Comparison of ENCODE assay signal across 23 mouse cellular contexts in genomic region chr3:107276626-107277025, GRCm38 (mm10). TPM values are rescaled to one million over a fixed set of nuclear protein-coding genes. Genes with fewer than 3 reads are reported as not detected.
"Had no signal": no experiment of that assay in that cellular context is flagged by ENCODE, and none has a peak within 500 bp of the region (broad histone marks: within the 10 kb centered on the region; RNA-seq: fewer than 3 reads in every experiment).

No protein-coding gene starts in this region.

- H3K9me3 ChIP-seq: neural tube, embryonic 13.5 days; neural tube, embryonic 15.5 days; stomach, embryonic 15.5 days had no signal

- H3K4me1 ChIP-seq: stomach, embryonic 15.5 days had no signal

- H3K4me3 ChIP-seq: neural tube, embryonic 13.5 days; neural tube, embryonic 15.5 days; stomach, embryonic 15.5 days had no signal

- DNase-seq: retina, postnatal 1 day; right cerebral cortex, adult 18-20 months; right cerebral cortex, postnatal 14 days; right cerebral cortex, postnatal 25 days; right cerebral cortex, postnatal 4 days; spleen, adult 18-20 months; thymus, adult 18-20 months; thymus, adult 2 months; thymus, postnatal 14 days; thymus, postnatal 25 days; thymus, postnatal 36 days; thymus, postnatal 4 days had no signal

- H3K4me2 ChIP-seq: neural tube, embryonic 13.5 days; neural tube, embryonic 15.5 days; stomach, embryonic 15.5 days had no signal

- H3K27me3 ChIP-seq: stomach, embryonic 15.5 days had no signal

- H3K36me3 ChIP-seq: neural tube, embryonic 15.5 days; stomach, embryonic 15.5 days had no signal

- H3K27ac ChIP-seq: neural tube, embryonic 13.5 days; neural tube, embryonic 15.5 days; stomach, embryonic 15.5 days; stomach, postnatal 0 days had no signal

- H3K9ac ChIP-seq: neural tube, embryonic 13.5 days; neural tube, embryonic 15.5 days; stomach, embryonic 15.5 days had no signal

RNA-seq across cellular contexts. Expression of gene Slc16a4, which starts 14.4 kb away (rescaled TPM):
- total RNA-seq: neutrophil, adult 5-6 weeks had no signal
- polyA plus RNA-seq: small intestine, adult 2 months had no signal

RNA-seq across cellular contexts. Expression of gene Prok1, which starts 37.1 kb away (rescaled TPM):
- total RNA-seq: neutrophil, adult 5-6 weeks had no signal
- polyA plus RNA-seq: neural tube, embryonic 13.5 days; small intestine, adult 2 months; spleen, adult 2 months; stomach, embryonic 14.5 days; testis, adult 2 months had no signal

RNA-seq across cellular contexts. Expression of gene A630076J17Rik, which starts 46.2 kb away (rescaled TPM):
- total RNA-seq: neutrophil, adult 5-6 weeks had no signal
- polyA plus RNA-seq: neural tube, embryonic 13.5 days; neural tube, embryonic 14.5 days; neural tube, embryonic 15.5 days; small intestine, adult 2 months; spleen, adult 2 months; testis, adult 2 months; urinary bladder, adult 2 months had no signal

RNA-seq across cellular contexts. Expression of gene Cym, which starts 55.1 kb away (rescaled TPM):
- total RNA-seq: neutrophil, adult 5-6 weeks had no signal
- polyA plus RNA-seq: testis, adult 2 months; urinary bladder, adult 2 months had no signal
